Mouse (Mus musculus) stomach, postnatal 0 days (tissue): ENCODE measurements at regions not wholly inside any gene's neighbourhood (a gene's known extent, or its start where the extent isn't known, plus 50 kb on each side); places are given as distances from the start of the nearest gene placed in this dataset.

Source experiments
- ATAC-seq: fragments of 200-750 bp; cut with Nextera tagmentation; 2 replicates; pipeline ENCODE4 v1.8.0; 2017; ENCODE audit not compliant: low FRiP score, low TSS enrichment
- DNase-seq: peaks from one replicate; pipeline ENCODE4 v3.0.0-alpha.2; 2016; ENCODE audit warnings: low spot score
- H3K27ac ChIP-seq: fragments of 300-500 bp; sonication (generic); replicated peaks from 2 replicates; pipeline ENCODE4 v1.5.1; 2014; ENCODE audit warnings: mild to moderate bottlenecking, control low read depth
- H3K27me3 ChIP-seq: fragments of 300-500 bp; sonication (generic); 2 replicates; pipeline ENCODE4 v1.6.1; 2014; ENCODE audit warnings: low read length; ENCODE audit not compliant: control insufficient read depth, insufficient read depth
- H3K36me3 ChIP-seq: fragments of 300-500 bp; sonication (generic); 2 replicates; pipeline ENCODE4 v1.6.1; 2014; ENCODE audit warnings: low read length, mixed read lengths; ENCODE audit not compliant: control insufficient read depth, insufficient read depth
- H3K4me1 ChIP-seq: fragments of 300-500 bp; sonication (generic); replicated peaks from 2 replicates; pipeline ENCODE4 v1.6.1; 2014; ENCODE audit warnings: antibody characterized with exemption; ENCODE audit not compliant: control insufficient read depth, insufficient read depth
- H3K4me2 ChIP-seq: fragments of 300-500 bp; sonication (generic); replicated peaks from 2 replicates; pipeline ENCODE4 v1.6.1; 2014; ENCODE audit warnings: low read depth, mild to moderate bottlenecking, control low read depth, moderate library complexity
- H3K4me3 ChIP-seq: fragments of 300-500 bp; sonication (generic); 2 replicates; pipeline ENCODE4 v1.5.1; 2014; ENCODE audit warnings: low read depth, low read length, control low read depth
- H3K9ac ChIP-seq: fragments of 300-500 bp; sonication (generic); 2 replicates; pipeline ENCODE4 v1.6.1; 2014; ENCODE audit warnings: mild to moderate bottlenecking, low read length, control low read depth, mixed read lengths
- H3K9me3 ChIP-seq: fragments of 300-500 bp; sonication (generic); 2 replicates; pipeline ENCODE4 v1.6.1; 2016; ENCODE audit warnings: low read length; ENCODE audit not compliant: control insufficient read depth
- CTCF ChIP-seq: IDR thresholded peaks from 2 replicates; pipeline ENCODE4 v1.5.1; 2016; ENCODE audit warnings: antibody characterized with exemption, low read depth, mild to moderate bottlenecking, moderate library complexity
- EP300 ChIP-seq: optimal IDR thresholded peaks from 2 replicates; pipeline ENCODE3; 2016; ENCODE audit warnings: antibody characterized with exemption
- WGBS: fragments of 180-500 bp; shearing (Covaris S2); extraction: QIAGEN DNeasy Blood & Tissue Kit; methylation state at CpG from one replicate; pipeline ENCODE4 v1.1.7; 2014; 5-methylcytosine and 5-hydroxymethylcytosine counted together

GRCm38 (mm10) chr3:9109991-9110390 lies 499.9 kb downstream of the Zfp704 start:
- no peaks in the 10 kb centered on the region for H3K27me3 ChIP-seq
- H3K9ac ChIP-seq: no peak overlapping the region
- no peaks in the 10 kb centered on the region for H3K9me3 ChIP-seq
- no peak for DNase-seq
- WGBS: 59% methylated on average over 8 of the region's 8 CpGs
- no peak overlapping the region for H3K27ac ChIP-seq
- no peak overlapping the region for H3K4me2 ChIP-seq
- no peaks in the 10 kb centered on the region for H3K4me1 ChIP-seq
- no peak for TF ChIP-seq EP300
- no peak for TF ChIP-seq CTCF
- no peak overlapping the region for H3K4me3 ChIP-seq
- ATAC-seq: no peak
- H3K36me3 ChIP-seq: no peaks in the 10 kb centered on the region

- ATAC-seq (no peak), DNase-seq (no peak)
- H3K27me3 ChIP-seq: no peaks in the 10 kb centered on the region
- TF ChIP-seq CTCF (no peak), EP300 (no peak)
- H3K4me1 ChIP-seq: no peaks in the 10 kb centered on the region
- no peak overlapping the region for H3K4me3 ChIP-seq
- H3K9ac ChIP-seq: no peak overlapping the region
- 89% methylated on average over 5 of the region's 5 CpGs for WGBS
- no peaks in the 10 kb centered on the region for H3K9me3 ChIP-seq
- no peak overlapping the region for H3K27ac ChIP-seq
- no peaks in the 10 kb centered on the region for H3K36me3 ChIP-seq
- H3K4me2 ChIP-seq: no peak overlapping the region
Measured at GRCm38 (mm10) chr3:9109485-9109884, 500.4 kb downstream of the Zfp704 start.

- Histone ChIP-seq H3K4me1 (no peaks in the 10 kb centered on the region), H3K27me3 (no peaks in the 10 kb centered on the region), H3K9me3 (no peaks in the 10 kb centered on the region), H3K9ac (no peak overlapping the region), H3K4me3 (no peak overlapping the region), H3K27ac (no peak overlapping the region), H3K36me3 (no peaks in the 10 kb centered on the region), H3K4me2 (no peak overlapping the region)
- DNase-seq: no peak
- WGBS: 70% methylated on average over 15 of the region's 15 CpGs
- ATAC-seq: no peak
- TF ChIP-seq CTCF (no peak), EP300 (no peak)
Measured at GRCm38 (mm10) chr3:9107766-9108410, 502.0 kb downstream of the Zfp704 start.

GRCm38 (mm10) chr3:9105191-9105926 lies 504.5 kb downstream of the Zfp704 start:
- Histone ChIP-seq H3K27me3 (no peaks in the 10 kb centered on the region), H3K4me1 (no peaks in the 10 kb centered on the region), H3K4me2 (no peak overlapping the region), H3K27ac (no peak overlapping the region), H3K9me3 (no peaks in the 10 kb centered on the region), H3K9ac (no peak overlapping the region), H3K4me3 (no peak overlapping the region), H3K36me3 (no peaks in the 10 kb centered on the region)
- TF ChIP-seq CTCF: no peak
- no peak for TF ChIP-seq EP300
- no peak for ATAC-seq
- DNase-seq: no peak
- 29% methylated on average over 8 of the region's 8 CpGs for WGBS

GRCm38 (mm10) chr3:9103456-9103855 lies 506.4 kb downstream of the Zfp704 start:
- no peaks in the 10 kb centered on the region for H3K27me3 ChIP-seq
- 77% methylated on average over 6 of the region's 6 CpGs for WGBS
- H3K27ac ChIP-seq: no peak overlapping the region
- H3K4me3 ChIP-seq: no peak overlapping the region
- DNase-seq (no peak), ATAC-seq (no peak)
- TF ChIP-seq EP300: no peak
- TF ChIP-seq CTCF: no peak
- no peak overlapping the region for H3K9ac ChIP-seq
- no peaks in the 10 kb centered on the region for H3K9me3 ChIP-seq
- no peaks in the 10 kb centered on the region for H3K4me1 ChIP-seq
- no peaks in the 10 kb centered on the region for H3K36me3 ChIP-seq
- H3K4me2 ChIP-seq: no peak overlapping the region

GRCm38 (mm10) chr3:9101240-9101639 lies 508.6 kb downstream of the Zfp704 start:
- no peak overlapping the region for H3K27ac ChIP-seq
- ATAC-seq: no peak

More at GRCm38 (mm10) chr3:9101240-9101639, 508.6 kb downstream of the Zfp704 start:
- TF ChIP-seq EP300 (no peak), CTCF (no peak)
- no peak overlapping the region for H3K4me2 ChIP-seq
- no peaks in the 10 kb centered on the region for H3K4me1 ChIP-seq
- H3K9ac ChIP-seq: no peak overlapping the region
- WGBS: 12% methylated on average over 3 of the region's 3 CpGs
- no peaks in the 10 kb centered on the region for H3K27me3 ChIP-seq
- no peak overlapping the region for H3K4me3 ChIP-seq
- no peaks in the 10 kb centered on the region for H3K9me3 ChIP-seq
- no peaks in the 10 kb centered on the region for H3K36me3 ChIP-seq
- DNase-seq: peak; percentile 30
